In genomic region chr11:116018106-116018505, GRCm38 (mm10) we compare ENCODE assay signal across 8 mouse cellular contexts. TPM values are rescaled to one million over a fixed set of nuclear protein-coding genes. Genes with fewer than 3 reads are reported as not detected.
A peak's percentile ranks its signal among the peaks of the same experiment; 100 is the strongest.
DNase-seq lines count a peak whose midpoint lies in the region; ATAC-seq and TF ChIP-seq lines count a peak whose summit lies in the region.
"Had no signal": no experiment of that assay in that cellular context is flagged by ENCODE, and none has a peak within 500 bp of the region (broad histone marks: within the 10 kb centered on the region; RNA-seq: fewer than 3 reads in every experiment).

No protein-coding gene starts in this region.

- TF ChIP-seq POLR2A in embryonic fibroblast, embryonic 13.5 days (IDR thresholded peaks at IDR 0.05; ENCODE audit: low read depth, low read length), result no peak

- no peaks in the 10 kb centered on the region for H3K9me3 ChIP-seq in neural tube, embryonic 11.5 days (ENCODE audit: control insufficient read depth, low read length)
- no peaks in the 10 kb centered on the region for H3K9me3 ChIP-seq in stomach, postnatal 0 days (ENCODE audit: control insufficient read depth, low read length)
- H3K9me3 ChIP-seq in forebrain, embryonic 16.5 days (ENCODE audit: control insufficient read depth, low read length), result no peaks in the 10 kb centered on the region
- H3K9me3 ChIP-seq: heart, embryonic 13.5 days had no signal

- no peak for TF ChIP-seq EP300 in stomach, postnatal 0 days (optimal IDR thresholded peaks at IDR 0.05)

- no peaks in the 10 kb centered on the region for H3K36me3 ChIP-seq in neural tube, embryonic 11.5 days (ENCODE audit: control insufficient read depth, insufficient read depth, low read length)
- H3K36me3 ChIP-seq in stomach, postnatal 0 days (ENCODE audit: control insufficient read depth, insufficient read depth, low read length), result peaks cover 9% of the 10 kb centered on the region
- H3K36me3 ChIP-seq in forebrain, embryonic 16.5 days (ENCODE audit: control insufficient read depth, insufficient read depth), result peaks cover 12% of the 10 kb centered on the region

- no peak overlapping the region for H3K4me3 ChIP-seq in neural tube, embryonic 11.5 days (ENCODE audit: low read depth, low read length)
- H3K4me3 ChIP-seq in embryonic fibroblast, embryonic 13.5 days (ENCODE audit: insufficient read depth, low read length), result no peak overlapping the region
- H3K4me3 ChIP-seq in stomach, postnatal 0 days (ENCODE audit: low read depth, low read length), result no peak overlapping the region
- no peak overlapping the region for H3K4me3 ChIP-seq in forebrain, embryonic 16.5 days (replicated peaks; ENCODE audit: low read length)
- H3K4me3 ChIP-seq: heart, embryonic 13.5 days had no signal

- no peak overlapping the region for H3K27ac ChIP-seq in neural tube, embryonic 11.5 days (ENCODE audit: low read depth, low read length)
- H3K27ac ChIP-seq in embryonic fibroblast, embryonic 13.5 days (ENCODE audit: insufficient read depth, low read length), result no peak overlapping the region
- no peak overlapping the region for H3K27ac ChIP-seq in stomach, postnatal 0 days (replicated peaks)
- H3K27ac ChIP-seq in forebrain, embryonic 16.5 days (ENCODE audit: low read length), result no peak overlapping the region
- H3K27ac ChIP-seq: heart, embryonic 13.5 days had no signal

- no peak overlapping the region for H3K9ac ChIP-seq in neural tube, embryonic 11.5 days (ENCODE audit: low read length)
- H3K9ac ChIP-seq in stomach, postnatal 0 days (ENCODE audit: low read length), result no peak overlapping the region
- H3K9ac ChIP-seq in forebrain, embryonic 16.5 days (replicated peaks; ENCODE audit: low read depth, low read length), result no peak overlapping the region
- H3K9ac ChIP-seq: heart, embryonic 13.5 days had no signal

- TF ChIP-seq CTCF in embryonic fibroblast, embryonic 13.5 days (IDR thresholded peaks at IDR 0.05; ENCODE audit: borderline replicate concordance, insufficient read depth, low read length), result peak; percentile 56; the same call in 1 of the 2 replicates
- TF ChIP-seq CTCF in stomach, postnatal 0 days (IDR thresholded peaks at IDR 0.05; ENCODE audit: low read depth), result peak; percentile 78

- H3K27me3 ChIP-seq in neural tube, embryonic 11.5 days (ENCODE audit: control insufficient read depth, insufficient read depth, low read length), result no peaks in the 10 kb centered on the region
- H3K27me3 ChIP-seq in stomach, postnatal 0 days (ENCODE audit: control insufficient read depth, insufficient read depth, low read length), result no peaks in the 10 kb centered on the region
- no peaks in the 10 kb centered on the region for H3K27me3 ChIP-seq in forebrain, embryonic 16.5 days (replicated peaks; ENCODE audit: control insufficient read depth, insufficient read depth, low read length)
- H3K27me3 ChIP-seq: heart, embryonic 13.5 days had no signal

- H3K4me2 ChIP-seq in neural tube, embryonic 11.5 days (ENCODE audit: low read depth), result no peak overlapping the region
- no peak overlapping the region for H3K4me2 ChIP-seq in stomach, postnatal 0 days (replicated peaks; ENCODE audit: low read depth)
- H3K4me2 ChIP-seq in forebrain, embryonic 16.5 days (ENCODE audit: low read length), result no peak overlapping the region
- H3K4me2 ChIP-seq: heart, embryonic 13.5 days had no signal

- ATAC-seq in neural tube, embryonic 11.5 days (ENCODE audit: insufficient read depth, low FRiP score, low TSS enrichment), result no peak
- peak; percentile 19 for ATAC-seq in stomach, postnatal 0 days (ENCODE audit: low FRiP score, low TSS enrichment)
- no peak for ATAC-seq in forebrain, embryonic 16.5 days

- WGBS in neural tube, embryonic 11.5 days, result 17% methylated on average over 6 of the region's 6 CpGs
- WGBS in stomach, postnatal 0 days, result 35% methylated on average over 6 of the region's 6 CpGs
- 31% methylated on average over 6 of the region's 6 CpGs for WGBS in forebrain, embryonic 16.5 days

- H3K4me1 ChIP-seq in neural tube, embryonic 11.5 days (ENCODE audit: control insufficient read depth, insufficient read depth, low read length), result peaks cover 2% of the 10 kb centered on the region; the same call in 1 of the 2 replicates
- no peaks in the 10 kb centered on the region for H3K4me1 ChIP-seq in embryonic fibroblast, embryonic 13.5 days (ENCODE audit: control insufficient read depth, insufficient read depth, low read length)
- H3K4me1 ChIP-seq in stomach, postnatal 0 days (replicated peaks; ENCODE audit: control insufficient read depth, insufficient read depth), result no peaks in the 10 kb centered on the region
- H3K4me1 ChIP-seq in forebrain, embryonic 16.5 days (replicated peaks; ENCODE audit: control insufficient read depth, insufficient read depth, low read length), result peaks cover 12% of the 10 kb centered on the region

- peak; percentile 55 for DNase-seq in neural tube, embryonic 11.5 days (ENCODE audit: low spot score)
- no peak for DNase-seq in neural tube, embryonic 10.5 days (ENCODE audit: extremely low spot score, low spot score)
- peak; percentile 84 for DNase-seq in brain, adult 2 months (ENCODE audit: low read depth, low spot score)
- peak; percentile 61 to 68 for DNase-seq in lung, adult 18-20 months
- DNase-seq in stomach, postnatal 0 days (ENCODE audit: low spot score), result peak; percentile 70

RNA-seq across cellular contexts. Expression of gene Galk1, which starts 5.6 kb away (rescaled TPM):
- polyA plus RNA-seq in neural tube, embryonic 11.5 days (2014; fragmentation: Nextera tagmentation; extraction: Ambion mirVana), result 122 and 124 TPM in 2 replicates
- polyA plus RNA-seq in embryonic fibroblast, embryonic 13.5 days (2011; ENCODE audit: insufficient read length, low read depth, missing spikeins), result 50.8 and 58.6 TPM in 2 replicates
- polyA plus RNA-seq in stomach, postnatal 0 days (2015; fragmentation: Nextera tagmentation; extraction: Ambion mirVana), result 119 and 126 TPM in 2 replicates
- polyA plus RNA-seq in forebrain, embryonic 16.5 days (2015; fragmentation: Nextera tagmentation; extraction: Ambion mirVana), result 61.3 and 64.2 TPM in 2 replicates

RNA-seq across cellular contexts. Expression of gene H3f3b, which starts 9.7 kb away (rescaled TPM):
- polyA plus RNA-seq in neural tube, embryonic 11.5 days (2014; fragmentation: Nextera tagmentation; extraction: Ambion mirVana), result 1,827 and 1,865 TPM in 2 replicates
- 339 and 513 TPM in 2 replicates for polyA plus RNA-seq in embryonic fibroblast, embryonic 13.5 days (2011; ENCODE audit: insufficient read length, low read depth, missing spikeins)
- 1,343 and 1,357 TPM in 2 replicates for polyA plus RNA-seq in stomach, postnatal 0 days (2015; fragmentation: Nextera tagmentation; extraction: Ambion mirVana)
- 2,318 and 2,532 TPM in 2 replicates for polyA plus RNA-seq in forebrain, embryonic 16.5 days (2015; fragmentation: Nextera tagmentation; extraction: Ambion mirVana)

RNA-seq across cellular contexts. Expression of gene Unk, which starts 12.0 kb away (rescaled TPM):
- 30.3 and 34.4 TPM in 2 replicates for polyA plus RNA-seq in neural tube, embryonic 11.5 days (2014; fragmentation: Nextera tagmentation; extraction: Ambion mirVana)
- 16.9 and 18.8 TPM in 2 replicates for polyA plus RNA-seq in embryonic fibroblast, embryonic 13.5 days (2011; ENCODE audit: insufficient read length, low read depth, missing spikeins)
- 8.3 and 9.1 TPM in 2 replicates for polyA plus RNA-seq in stomach, postnatal 0 days (2015; fragmentation: Nextera tagmentation; extraction: Ambion mirVana)
- 37.6 and 42.1 TPM in 2 replicates for polyA plus RNA-seq in forebrain, embryonic 16.5 days (2015; fragmentation: Nextera tagmentation; extraction: Ambion mirVana)

RNA-seq across cellular contexts. Expression of gene Itgb4, which starts 43.6 kb away (rescaled TPM):
- 0.58 and 0.72 TPM in 2 replicates for polyA plus RNA-seq in neural tube, embryonic 11.5 days (2014; fragmentation: Nextera tagmentation; extraction: Ambion mirVana)
- 1.3 and 2.1 TPM in 2 replicates for polyA plus RNA-seq in embryonic fibroblast, embryonic 13.5 days (2011; ENCODE audit: insufficient read length, low read depth, missing spikeins)
- 12.7 and 14.6 TPM in 2 replicates for polyA plus RNA-seq in stomach, postnatal 0 days (2015; fragmentation: Nextera tagmentation; extraction: Ambion mirVana)
- 0.67 and 0.80 TPM in 2 replicates for polyA plus RNA-seq in forebrain, embryonic 16.5 days (2015; fragmentation: Nextera tagmentation; extraction: Ambion mirVana)

RNA-seq across cellular contexts. Expression of gene Unc13d, which starts 59.7 kb away (rescaled TPM):
- polyA plus RNA-seq in neural tube, embryonic 11.5 days (2014; fragmentation: Nextera tagmentation; extraction: Ambion mirVana), result 1.3 and 1.5 TPM in 2 replicates
- polyA plus RNA-seq in embryonic fibroblast, embryonic 13.5 days (2011; ENCODE audit: insufficient read length, low read depth, missing spikeins), result not detected in 2 replicates
- polyA plus RNA-seq in stomach, postnatal 0 days (2015; fragmentation: Nextera tagmentation; extraction: Ambion mirVana), result 2.3 and 2.8 TPM in 2 replicates
- polyA plus RNA-seq in forebrain, embryonic 16.5 days (2015; fragmentation: Nextera tagmentation; extraction: Ambion mirVana), result 0.60 and 0.62 TPM in 2 replicates
